Mouse (Mus musculus) adrenal gland, postnatal 25 days (tissue): ENCODE results near the gene Nek8. TPM values are rescaled to one million over a fixed set of nuclear protein-coding genes. Genes with fewer than 3 reads are reported as not detected.
"Not testable (repeated sequence)": the region's sequence is repeated elsewhere in the genome, so short reads cannot be mapped to it uniquely, and the experiment has no call there.

Experiments used
- DNase-seq: peaks from one replicate; pipeline ENCODE4 v3.0.0; 2021; ENCODE audit warnings: mixed read lengths
- microRNA-seq, 2 experiments: library from miRNA; unstranded; fragments of <30 nt; microRNA quantifications; one replicate each; pipeline ENCODE4 v1.2.0; 2021
- total RNA-seq: library from RNA; stranded (reverse); gene quantifications from 2 replicates; pipeline ENCODE4 v1.2.3, GENCODE M21; 2021

Gene Nek8
- total RNA-seq, 1 experiment from 2014 or later: 17.6 TPM

- no peak for DNase-seq
These were observed 35.8 kb downstream of the Nek8 start for GRCm38 (mm10) chr11:78140665-78141064.

- DNase-seq: no peak
These were observed 38.5 kb downstream of the Nek8 start for GRCm38 (mm10) chr11:78138023-78138422.

- DNase-seq: no peak
These were observed 38.9 kb downstream of the Nek8 start for GRCm38 (mm10) chr11:78137584-78137983.

GRCm38 (mm10) chr11:78136132-78136531 lies 40.3 kb downstream of the Nek8 start:
- no peak for DNase-seq

GRCm38 (mm10) chr11:78135314-78135713 lies 41.2 kb downstream of the Nek8 start:
- not testable (repeated sequence) for DNase-seq

GRCm38 (mm10) chr11:78134344-78134743 lies 42.1 kb downstream of the Nek8 start:
- DNase-seq: no peak

- no peak for DNase-seq
These were observed 42.6 kb downstream of the Nek8 start for GRCm38 (mm10) chr11:78133915-78134314.

- DNase-seq: no peak
These were observed 47.0 kb downstream of the Nek8 start for GRCm38 (mm10) chr11:78129458-78129857.

- DNase-seq: no peak
These were observed 49.7 kb downstream of the Nek8 start for GRCm38 (mm10) chr11:78126739-78127138.

GRCm38 (mm10) chr11:78125691-78126090 lies 50.8 kb downstream of the Nek8 start:
- no peak for DNase-seq

GRCm38 (mm10) chr11:78123782-78124181 lies 52.7 kb downstream of the Nek8 start:
- no peak for DNase-seq

GRCm38 (mm10) chr11:78122815-78123214 lies 53.7 kb downstream of the Nek8 start:
- DNase-seq: no peak

- DNase-seq: no peak
These were observed 55.3 kb downstream of the Nek8 start for GRCm38 (mm10) chr11:78121176-78121575.

GRCm38 (mm10) chr11:78119898-78120297 lies 56.6 kb downstream of the Nek8 start:
- no peak for DNase-seq

- DNase-seq: no peak
These were observed 58.0 kb downstream of the Nek8 start for GRCm38 (mm10) chr11:78118467-78118866.

GRCm38 (mm10) chr11:78116146-78116410 lies 60.4 kb downstream of the Nek8 start:
- no peak for DNase-seq

Small RNA genes lying within 50 kb of the gene (microRNA-seq; reads per million reads assigned to microRNA genes)
- 0.34 to 0.36 reads per million in 2 experiments for gene Mir7653

Other genes with a start within 250 kb of the Nek8 start
- gene Sez6, start 245.9 kb downstream of the Nek8 start, total RNA-seq: 2.0 and 2.7 TPM in 2 replicates
- gene Phf12, start 193.9 kb downstream of the Nek8 start, total RNA-seq: 76.6 and 79.8 TPM in 2 replicates
- gene Dhrs13, start 144.4 kb downstream of the Nek8 start, total RNA-seq: 18.6 and 19.1 TPM in 2 replicates
- gene Flot2, start 138.7 kb downstream of the Nek8 start, total RNA-seq: 87.9 and 106 TPM in 2 replicates
- 33.6 and 36.0 TPM in 2 replicates for gene Eral1, start 96.3 kb downstream of the Nek8 start, total RNA-seq
- 23.3 and 23.9 TPM in 2 replicates for gene Fam222b, start 82.0 kb downstream of the Nek8 start, total RNA-seq
- gene Traf4, start 11.1 kb downstream of the Nek8 start, total RNA-seq: 35.6 and 42.3 TPM in 2 replicates
- gene Tlcd1, start within 50 bp of the Nek8 start, total RNA-seq: 73.0 and 107 TPM in 2 replicates
- 1,910 and 2,113 TPM in 2 replicates for gene Rpl23a, start 6.9 kb upstream of the Nek8 start, total RNA-seq
- gene Rab34, start 11.8 kb upstream of the Nek8 start, total RNA-seq: 90.8 and 97.4 TPM in 2 replicates
- gene Proca1, start 16.7 kb upstream of the Nek8 start, total RNA-seq: 14.6 and 16.8 TPM in 2 replicates
- gene Sdf2, start 69.1 kb upstream of the Nek8 start, total RNA-seq: 96.9 and 111 TPM in 2 replicates
- gene Supt6, start 69.3 kb upstream of the Nek8 start, total RNA-seq: 65.2 and 74.6 TPM in 2 replicates
- gene 2610507B11Rik, start 85.1 kb upstream of the Nek8 start, total RNA-seq: 163 and 168 TPM in 2 replicates
- gene BC030499, start 114.2 kb upstream of the Nek8 start, total RNA-seq: 1.3 and 1.7 TPM in 2 replicates
- gene Spag5, start 124.9 kb upstream of the Nek8 start, total RNA-seq: 9.5 and 10.7 TPM in 2 replicates
- gene Aldoc, start 146.3 kb upstream of the Nek8 start, total RNA-seq: 20.9 and 23.2 TPM in 2 replicates
- 57.0 and 63.2 TPM in 2 replicates for gene Pigs, start 151.7 kb upstream of the Nek8 start, total RNA-seq
- gene Unc119, start 166.8 kb upstream of the Nek8 start, total RNA-seq: 27.3 and 45.5 TPM in 2 replicates
- 0.36 and 0.86 TPM in 2 replicates for gene Foxn1, start 209.9 kb upstream of the Nek8 start, total RNA-seq
- gene Slc13a2, start 245.5 kb upstream of the Nek8 start, total RNA-seq: not detected in 2 replicates